Mouse (Mus musculus) layer of hippocampus, postnatal 14 days (tissue): ENCODE measurements at regions not wholly inside any gene's neighbourhood (a gene's known extent, or its start where the extent isn't known, plus 50 kb on each side); places are given as distances from the start of the nearest gene placed in this dataset.

ENCODE experiments used
- DNase-seq, 2 experiments: peaks; one replicate each; pipeline ENCODE4 v3.0.0; 2021 to 2022; ENCODE audit warnings: low spot score in 2 of 2, mixed read lengths in 1 of 2

- DNase-seq, result no peak
Observed at GRCm38 (mm10) chr5:52092273-52092672, 98.0 kb downstream of the Dhx15 start.

DNA sequence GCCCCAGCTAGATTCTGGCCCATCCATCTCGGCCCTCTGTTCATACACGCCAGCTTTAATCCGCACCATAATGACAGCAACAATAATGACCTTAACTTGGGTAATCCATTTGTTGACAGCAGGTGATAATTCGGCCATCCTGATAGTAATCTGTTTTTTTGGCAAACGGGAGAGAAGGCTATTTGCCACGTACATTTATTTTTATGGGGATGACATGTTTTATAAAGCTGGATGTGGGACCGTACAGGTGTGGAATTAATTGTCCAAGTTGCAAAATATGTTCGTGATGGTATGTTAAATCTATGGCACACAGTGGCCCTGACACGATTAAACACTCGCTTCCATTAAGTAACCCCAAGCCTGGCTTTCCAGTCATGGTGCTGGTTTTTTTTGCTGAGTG lies 102.2 kb downstream of the Dhx15 start:
- DNase-seq, result no peak

GRCm38 (mm10) chr5:52086766-52087429 lies 103.4 kb downstream of the Dhx15 start:
- no peak for DNase-seq

DNA sequence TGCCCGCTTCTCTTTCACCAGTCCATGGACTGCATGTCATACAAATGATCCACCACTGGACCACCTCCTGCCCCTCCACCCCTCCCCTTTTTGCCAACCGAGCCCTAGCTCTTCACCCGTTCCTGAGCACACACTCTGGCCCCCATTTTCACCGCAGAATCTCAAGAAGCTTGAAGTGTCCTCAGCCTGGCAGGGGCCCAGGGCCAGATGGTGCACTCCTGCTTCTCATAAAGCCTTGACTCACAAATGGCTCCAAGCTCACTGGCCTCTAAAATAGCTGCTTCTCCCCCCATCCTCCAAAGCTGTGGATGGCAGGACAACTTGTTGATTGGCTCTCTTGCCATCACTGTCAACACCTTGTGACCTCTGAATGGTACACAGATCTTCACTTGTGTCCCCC lies 110.0 kb downstream of the Dhx15 start:
- DNase-seq, result no peak

- DNase-seq, result no peak
Observed at GRCm38 (mm10) chr5:52077696-52078095, 112.6 kb downstream of the Dhx15 start.

GRCm38 (mm10) chr5:52075096-52075495 lies 115.2 kb downstream of the Dhx15 start:
- no peak for DNase-seq

- peak; percentile 77 to 78 for DNase-seq
Observed at GRCm38 (mm10) chr5:52064804-52065451, 125.4 kb downstream of the Dhx15 start.

- no peak for DNase-seq
Observed at GRCm38 (mm10) chr5:52062214-52062613, 128.1 kb downstream of the Dhx15 start.

GRCm38 (mm10) chr5:52061226-52061625 lies 129.1 kb downstream of the Dhx15 start:
- no peak for DNase-seq

DNA sequence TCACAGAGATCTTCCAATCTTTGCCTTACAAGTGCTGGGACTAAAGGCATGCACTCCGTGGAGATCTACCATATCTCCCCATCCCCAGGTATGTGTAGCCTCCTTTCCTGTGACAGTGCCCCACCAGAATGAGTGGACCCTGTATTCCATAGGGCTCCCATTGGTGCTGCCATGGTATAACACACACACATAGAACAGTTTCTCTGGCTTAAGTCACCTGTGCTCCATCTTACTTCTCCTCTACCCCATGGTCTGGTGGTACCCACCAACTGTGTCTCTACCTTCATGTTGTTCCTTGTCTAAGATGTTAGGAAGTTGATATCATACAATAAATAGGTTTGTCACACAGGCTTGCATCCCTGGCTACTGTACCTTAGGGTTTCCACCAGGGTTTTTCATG lies 133.1 kb downstream of the Dhx15 start:
- DNase-seq, result no peak

DNA sequence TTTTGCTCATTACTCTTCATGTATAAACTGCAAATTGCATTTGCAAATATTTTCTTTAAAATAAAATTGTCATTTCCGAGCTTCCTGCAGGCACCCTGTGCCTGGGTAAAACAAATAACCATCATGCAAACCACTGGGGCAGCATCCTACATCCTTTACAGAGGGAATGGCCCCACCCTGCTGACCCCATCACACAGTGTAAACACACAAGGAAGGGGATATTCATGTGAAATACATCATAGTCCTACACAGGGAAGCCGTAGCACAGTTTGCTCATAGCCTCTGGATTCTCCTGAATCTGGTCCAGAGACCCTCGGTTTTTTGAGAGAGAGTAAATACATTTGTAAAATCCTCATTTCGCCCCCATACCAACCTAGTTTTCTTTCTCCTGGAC lies 138.2 kb downstream of the Dhx15 start:
- no peak for DNase-seq

DNA sequence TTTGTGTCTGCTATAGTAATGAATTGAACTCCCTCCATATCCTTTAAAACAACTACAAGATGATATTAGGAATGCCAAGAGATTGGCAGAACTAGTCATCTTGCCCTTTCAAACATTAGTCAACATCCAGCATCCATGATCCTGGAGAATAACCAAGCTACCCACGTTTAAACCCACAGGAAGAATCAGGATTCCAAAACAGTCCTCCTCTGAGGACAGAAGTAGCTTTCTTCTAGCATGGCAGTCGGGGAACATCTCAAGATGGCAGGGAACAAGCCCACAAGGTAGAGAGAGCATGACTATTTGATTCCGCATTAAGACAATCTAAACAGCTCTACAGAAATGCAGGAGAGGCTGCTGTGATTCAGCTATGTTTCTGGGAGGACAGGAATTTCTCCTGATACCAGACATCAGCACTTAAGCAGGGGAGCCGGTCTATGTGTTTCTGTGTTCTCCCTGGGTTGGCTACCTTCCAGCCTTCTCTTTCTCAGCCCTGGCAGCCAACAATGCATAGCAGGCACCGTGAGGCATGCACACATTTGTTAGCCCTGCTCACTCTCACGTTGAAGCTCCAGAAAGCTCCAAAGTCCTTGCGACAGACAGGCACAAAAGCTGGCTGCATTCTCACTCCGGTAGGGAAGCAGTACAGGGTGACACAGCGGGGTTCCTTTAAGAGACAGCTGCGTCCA lies 138.8 kb downstream of the Dhx15 start:
- DNase-seq, result peak; percentile 21 to 23

DNA sequence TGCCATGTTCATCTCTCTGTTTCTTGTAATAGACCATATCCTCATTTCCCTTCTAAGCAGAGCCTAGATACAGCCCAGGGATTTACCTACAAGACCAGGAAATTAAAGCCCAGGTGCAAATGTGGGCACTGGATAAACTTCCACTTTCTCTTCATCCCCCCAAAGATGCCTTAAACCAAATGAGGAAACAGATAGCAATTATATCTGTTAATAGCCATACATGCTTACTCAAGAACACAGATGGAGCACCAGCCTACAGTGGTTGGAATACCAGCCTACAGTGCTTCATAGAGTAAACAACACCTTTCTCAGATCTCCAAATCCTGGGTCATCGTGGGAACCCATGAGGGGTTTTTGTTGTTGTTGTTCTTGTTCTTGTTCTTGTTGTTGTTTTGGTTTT lies 141.5 kb downstream of the Dhx15 start:
- no peak for DNase-seq

DNA sequence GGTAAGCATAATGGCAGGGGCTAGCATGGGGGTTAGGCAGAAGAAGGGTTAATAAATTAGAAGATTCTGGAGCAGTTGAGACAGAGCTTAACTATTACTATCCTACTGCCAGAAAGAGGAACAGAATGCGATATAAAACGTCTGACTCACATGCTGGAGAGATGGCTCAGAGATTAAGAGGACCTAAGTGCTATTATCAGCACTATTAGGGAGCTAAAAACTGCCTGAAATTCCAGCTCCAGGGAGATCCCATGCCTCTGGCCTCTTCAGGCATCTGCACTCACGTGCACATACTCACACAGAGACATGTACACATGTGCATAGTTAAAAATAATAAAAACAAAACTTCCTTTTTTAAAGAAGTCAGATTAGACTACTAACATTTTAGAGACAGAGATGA lies 143.6 kb downstream of the Dhx15 start:
- DNase-seq, result no peak

DNA sequence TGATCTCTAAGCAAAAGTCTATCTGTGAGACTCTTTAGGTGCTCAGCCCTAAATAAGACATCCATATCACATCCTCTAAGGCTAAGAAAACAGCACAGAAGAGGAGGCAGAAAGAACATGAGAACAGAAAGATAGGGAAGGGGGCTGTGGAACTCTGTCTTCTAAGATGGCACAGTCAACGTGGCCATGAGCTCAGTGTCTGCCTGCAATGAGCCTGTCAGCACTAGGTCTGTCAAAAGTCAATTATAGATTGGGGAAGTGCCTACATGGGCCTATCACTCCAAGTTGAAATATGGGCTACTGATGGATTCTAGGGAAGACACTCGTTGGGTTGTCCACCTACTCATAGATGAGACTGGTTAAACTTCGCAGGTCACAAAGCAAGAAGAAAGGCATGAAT lies 146.2 kb downstream of the Dhx15 start:
- DNase-seq, result no peak

DNA sequence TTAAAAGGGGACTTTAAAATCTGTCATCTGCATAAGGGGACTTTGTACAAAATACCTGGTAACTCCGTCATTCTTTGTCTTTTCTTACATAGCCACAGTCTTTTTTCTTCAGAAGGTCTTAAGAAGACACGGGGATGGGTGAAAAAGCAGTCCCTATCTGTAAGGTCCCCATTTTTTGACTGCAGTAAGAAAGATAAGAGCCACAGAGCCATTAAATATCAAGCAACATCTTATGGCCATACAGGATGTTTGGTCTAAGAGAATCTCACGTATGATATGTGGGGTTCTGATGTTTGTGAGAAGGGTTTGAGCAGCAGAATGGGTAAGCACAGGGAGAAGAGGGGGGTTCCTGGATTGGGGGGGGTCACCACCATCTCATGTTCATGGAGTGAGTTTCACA lies 148.9 kb downstream of the Dhx15 start:
- DNase-seq, result no peak

- peak; percentile 20 to 21 for DNase-seq
Observed at GRCm38 (mm10) chr5:52040427-52041312, 149.6 kb downstream of the Dhx15 start.

GRCm38 (mm10) chr5:52035339-52035738 lies 155.0 kb downstream of the Dhx15 start:
- DNase-seq, result no peak

GRCm38 (mm10) chr5:52027478-52027877 lies 162.8 kb downstream of the Dhx15 start:
- no peak for DNase-seq

DNA sequence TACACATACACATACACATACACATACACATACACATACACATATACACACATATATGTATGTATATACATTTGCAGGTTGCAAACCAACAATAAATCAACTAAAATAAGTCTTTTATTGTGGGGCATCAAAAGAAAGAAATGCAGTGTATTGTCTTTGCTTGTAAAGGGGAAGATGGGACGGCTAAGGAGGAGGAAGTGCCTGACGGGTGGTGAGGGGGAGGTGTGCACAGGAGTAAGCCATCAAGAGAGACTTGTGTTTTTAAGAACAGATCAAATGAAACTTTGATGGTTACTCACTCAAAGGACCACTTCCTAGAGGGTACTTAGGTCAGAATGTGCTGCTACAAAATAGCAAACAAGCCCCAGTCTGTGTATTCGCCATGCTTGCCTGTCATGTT lies 164.2 kb downstream of the Dhx15 start:
- DNase-seq, result no peak

- DNase-seq, result peak; percentile 42 to 69
Observed at GRCm38 (mm10) chr5:52023212-52023611, 167.1 kb downstream of the Dhx15 start.

- no peak for DNase-seq
Observed at GRCm38 (mm10) chr5:52016992-52017391, 173.3 kb downstream of the Dhx15 start.
